ENCODE assay signal across 9 mouse cellular contexts in genomic region chr15:102669571-102669970, GRCm38 (mm10). TPM values are rescaled to one million over a fixed set of nuclear protein-coding genes. Genes with fewer than 3 reads are reported as not detected.
DNase-seq lines count a peak whose midpoint lies in the region; ATAC-seq and TF ChIP-seq lines count a peak whose summit lies in the region.
"Had no signal": no experiment of that assay in that cellular context is flagged by ENCODE, and none has a peak within 500 bp of the region (broad histone marks: within the 10 kb centered on the region; RNA-seq: fewer than 3 reads in every experiment).

No protein-coding gene starts in this region.

- H3K79me2 ChIP-seq in heart, adult 2 months (replicated peaks; ENCODE audit: control insufficient read depth, insufficient read depth, low read length): peaks cover 5% of the 10 kb centered on the region
- peaks cover 48% of the 10 kb centered on the region for H3K79me2 ChIP-seq in C2C12 (ENCODE audit: control insufficient read depth, insufficient read depth)

- H3K4me1 ChIP-seq in heart, embryonic 10.5 days: peaks cover 31% of the 10 kb centered on the region
- peaks cover 5% of the 10 kb centered on the region for H3K4me1 ChIP-seq in heart, adult 2 months (ENCODE audit: control insufficient read depth, insufficient read depth, low read length)
- peaks cover 15% of the 10 kb centered on the region for H3K4me1 ChIP-seq in forebrain, embryonic 11.5 days (replicated peaks; ENCODE audit: control insufficient read depth, insufficient read depth, low read length)
- peaks cover 9% of the 10 kb centered on the region for H3K4me1 ChIP-seq in liver, embryonic 11.5 days (replicated peaks; ENCODE audit: control insufficient read depth, insufficient read depth, low read length)

- H3K4me3 ChIP-seq in heart, embryonic 10.5 days: peak overlapping the region; percentile 83
- no peak overlapping the region for H3K4me3 ChIP-seq in heart, adult 2 months
- peak overlapping the region; percentile 75 for H3K4me3 ChIP-seq in C2C12 (ENCODE audit: insufficient read depth, poor library complexity, severe bottlenecking)
- H3K4me3 ChIP-seq in forebrain, embryonic 11.5 days (ENCODE audit: low read depth, low read length): no peak overlapping the region
- peak overlapping the region; percentile 65; the same call in 1 of the 2 replicates for H3K4me3 ChIP-seq in liver, embryonic 11.5 days (ENCODE audit: low read depth, low read length)

- H3K9me3 ChIP-seq in heart, embryonic 10.5 days: no peaks in the 10 kb centered on the region
- H3K9me3 ChIP-seq in forebrain, embryonic 11.5 days (ENCODE audit: control insufficient read depth, low read length): no peaks in the 10 kb centered on the region
- H3K9me3 ChIP-seq in liver, embryonic 11.5 days (ENCODE audit: control insufficient read depth, low read length): no peaks in the 10 kb centered on the region

- peak overlapping the region; percentile 28 for H3ac ChIP-seq in C2C12 (ENCODE audit: control insufficient read depth, insufficient read length, low read depth)

- H3K36me3 ChIP-seq in heart, embryonic 10.5 days: peaks cover 43% of the 10 kb centered on the region
- peaks cover 4% of the 10 kb centered on the region for H3K36me3 ChIP-seq in heart, adult 2 months (ENCODE audit: control insufficient read depth, insufficient read depth, low read length)
- H3K36me3 ChIP-seq in C2C12 (ENCODE audit: control insufficient read depth, insufficient read depth): peaks cover 52% of the 10 kb centered on the region
- no peaks in the 10 kb centered on the region; the same call in none of the 2 replicates for H3K36me3 ChIP-seq in forebrain, embryonic 11.5 days (ENCODE audit: control insufficient read depth, insufficient read depth, low read length)
- H3K36me3 ChIP-seq in liver, embryonic 11.5 days (ENCODE audit: control insufficient read depth, insufficient read depth, low read length): peaks cover 20% of the 10 kb centered on the region; the same call in 1 of the 2 replicates

- peak overlapping the region; percentile 89; the same call in 1 of the 2 replicates for H3K4me2 ChIP-seq in forebrain, embryonic 11.5 days (ENCODE audit: low read depth, low read length, severe bottlenecking)
- peak overlapping the region; percentile 64 for H3K4me2 ChIP-seq in liver, embryonic 11.5 days

- H3K27me3 ChIP-seq in heart, embryonic 10.5 days (ENCODE audit: insufficient read depth, poor library complexity, severe bottlenecking): no peaks in the 10 kb centered on the region
- H3K27me3 ChIP-seq in heart, adult 2 months (ENCODE audit: control insufficient read depth, insufficient read depth, low read length): no peaks in the 10 kb centered on the region
- H3K27me3 ChIP-seq in C2C12 (ENCODE audit: control insufficient read depth, insufficient read depth, insufficient read length): no peaks in the 10 kb centered on the region
- no peaks in the 10 kb centered on the region for H3K27me3 ChIP-seq in forebrain, embryonic 11.5 days (ENCODE audit: control insufficient read depth, insufficient read depth, low read length)
- H3K27me3 ChIP-seq in liver, embryonic 11.5 days (replicated peaks; ENCODE audit: control insufficient read depth, insufficient read depth, low read length): peaks cover 4% of the 10 kb centered on the region; the same call in 1 of the 2 replicates

- no peak for TF ChIP-seq CTCF in heart, adult 2 months (IDR thresholded peaks at IDR 0.05)
- no peak for TF ChIP-seq CTCF in C2C12 (IDR thresholded peaks at IDR 0.05; ENCODE audit: control insufficient read depth, insufficient read depth, insufficient read length)

- TF ChIP-seq EP300 in heart, adult 2 months (IDR thresholded peaks at IDR 0.05; ENCODE audit: insufficient read depth, low read depth, low read length): no peak

- H3K79me3 ChIP-seq in C2C12 (ENCODE audit: low read depth): peaks cover 41% of the 10 kb centered on the region

- no peak overlapping the region for H3K9ac ChIP-seq in heart, adult 2 months (ENCODE audit: low read depth, low read length)
- H3K9ac ChIP-seq in forebrain, embryonic 11.5 days (ENCODE audit: low read length): peak overlapping the region; percentile 98; the same call in 1 of the 2 replicates
- peak overlapping the region; percentile 90 for H3K9ac ChIP-seq in liver, embryonic 11.5 days (ENCODE audit: low read depth, low read length)

- 87% methylated on average over 8 of the region's 8 CpGs for WGBS in heart, embryonic 10.5 days
- WGBS in heart, adult 2 months: 80% methylated on average over 8 of the region's 8 CpGs
- WGBS in forebrain, embryonic 11.5 days: 88% methylated on average over 8 of the region's 8 CpGs
- 84% methylated on average over 8 of the region's 8 CpGs for WGBS in liver, embryonic 11.5 days

- peak overlapping the region; percentile 100 for H3K27ac ChIP-seq in heart, embryonic 10.5 days
- no peak overlapping the region; the same call in 1 of the 2 replicates for H3K27ac ChIP-seq in heart, adult 2 months
- H3K27ac ChIP-seq in forebrain, embryonic 11.5 days (ENCODE audit: low read depth, low read length): no peak overlapping the region
- H3K27ac ChIP-seq in liver, embryonic 11.5 days (ENCODE audit: low read depth, low read length): no peak overlapping the region; the same call in 1 of the 2 replicates

- no peak for DNase-seq in heart, embryonic 10.5 days (ENCODE audit: low spot score)
- DNase-seq in heart, adult 2 months: no peak
- DNase-seq in forebrain, embryonic 11.5 days (ENCODE audit: low spot score): no peak
- DNase-seq in liver, embryonic 11.5 days (ENCODE audit: low spot score): no peak
- no peak for DNase-seq in embryo, embryonic 10.5 days (ENCODE audit: low spot score)
- no peak for DNase-seq in kidney, postnatal 25 days

- ATAC-seq in forebrain, embryonic 11.5 days (replicated peaks; ENCODE audit: low FRiP score): no peak
- no peak for ATAC-seq in liver, embryonic 11.5 days (replicated peaks; ENCODE audit: low FRiP score)
- no peak for ATAC-seq in inflammation-experienced regulatory T-cells, adult 6 months
- ATAC-seq: CD4-positive, CD25-positive, alpha-beta regulatory T cell, adult 4 months had no signal

- no peak for TF ChIP-seq POLR2A in heart, adult 2 months (IDR thresholded peaks at IDR 0.05; ENCODE audit: insufficient read depth, low read depth, low read length)

- intact Hi-C loops in heart, adult 2 months (cut with DNase I): loop anchor here (5.0 kb wide), 1 partner anchor 122 kb away; no protein-coding TSS in a partner anchor

TF ChIP-seq in C2C12, 6 proteins besides CTCF, POLR2A, EP300 and RAD21:
- TF ChIP-seq FOSL1 (IDR thresholded peaks at IDR 0.05; ENCODE audit: insufficient read depth, low read length, poor library complexity, severe bottlenecking): no peak
- TF ChIP-seq USF1 (IDR thresholded peaks at IDR 0.05; ENCODE audit: low read depth): no peak
- TF ChIP-seq MYOD1 (IDR thresholded peaks at IDR 0.05; ENCODE audit: control insufficient read depth, insufficient read length, low read depth): no peak
- no peak for TF ChIP-seq MYOG (IDR thresholded peaks at IDR 0.05; ENCODE audit: control insufficient read depth, extremely low read depth, insufficient read length)
- no peak for TF ChIP-seq MAX (IDR thresholded peaks at IDR 0.05)
- TF ChIP-seq CEBPB (IDR thresholded peaks at IDR 0.05; ENCODE audit: low read depth): no peak
TF ChIP-seq in C2C12: peak in this region for 0.

RNA-seq across cellular contexts. Expression of gene Atp5g2, which starts 2.6 kb away (rescaled TPM):
- polyA plus RNA-seq in heart, embryonic 10.5 days (2016; fragmentation: Nextera tagmentation; extraction: Ambion mirVana): 64.8 and 67.3 TPM in 2 replicates
- total RNA-seq in heart, adult 2 months (2021): 10 to 100 TPM; 30.6 to 33.5 TPM
- 417 and 578 TPM in 2 replicates for polyA plus RNA-seq in heart, adult 2 months (2012; rRNA removed)
- polyA plus RNA-seq in C2C12 (2012; fragmentation: generic; extraction: Trizol): 933 TPM
- 52.7 and 58.4 TPM in 2 replicates for polyA plus RNA-seq in forebrain, embryonic 11.5 days (2014; fragmentation: Nextera tagmentation; extraction: Ambion mirVana)
- 60.2 and 74.2 TPM in 2 replicates for polyA plus RNA-seq in liver, embryonic 11.5 days (2014; fragmentation: Nextera tagmentation; extraction: Ambion mirVana)
- polyA plus RNA-seq in inflammation-experienced regulatory T-cells, adult 6 months (2017; shearing (Covaris generic)): 10 to 100 TPM; 32.4 to 64.3 (median 37.5) TPM

RNA-seq across cellular contexts. Expression of gene Atf7, which starts 44.3 kb away (rescaled TPM):
- polyA plus RNA-seq in heart, embryonic 10.5 days (2016; fragmentation: Nextera tagmentation; extraction: Ambion mirVana): 24.3 and 26.6 TPM in 2 replicates
- total RNA-seq in heart, adult 2 months (2021): 10 to 100 TPM; 49.9 TPM
- 77.6 and 122 TPM in 2 replicates for polyA plus RNA-seq in heart, adult 2 months (2012; rRNA removed)
- polyA plus RNA-seq in C2C12 (2012; fragmentation: generic; extraction: Trizol): 31.0 TPM
- polyA plus RNA-seq in forebrain, embryonic 11.5 days (2014; fragmentation: Nextera tagmentation; extraction: Ambion mirVana): 15.1 and 15.5 TPM in 2 replicates
- polyA plus RNA-seq in liver, embryonic 11.5 days (2014; fragmentation: Nextera tagmentation; extraction: Ambion mirVana): 14.4 and 17.1 TPM in 2 replicates
- polyA plus RNA-seq in inflammation-experienced regulatory T-cells, adult 6 months (2017; shearing (Covaris generic)): 10 to 100 TPM; 20.8 to 59.2 (median 45.1) TPM

RNA-seq across cellular contexts. Expression of gene Gm28047, which starts 44.7 kb away (rescaled TPM):
- 0.42 TPM in 1 of 2 replicates, not detected in the other for polyA plus RNA-seq in heart, embryonic 10.5 days (2016; fragmentation: Nextera tagmentation; extraction: Ambion mirVana)
- 1 to 10 TPM in 1 of 2 experiments, under 1 TPM in 1; 0.36 to 1.3 TPM for total RNA-seq in heart, adult 2 months (2021)
- not detected in 2 replicates for polyA plus RNA-seq in heart, adult 2 months (2012; rRNA removed)
- polyA plus RNA-seq in C2C12 (2012; fragmentation: generic; extraction: Trizol): not detected
- polyA plus RNA-seq in forebrain, embryonic 11.5 days (2014; fragmentation: Nextera tagmentation; extraction: Ambion mirVana): 0.37 TPM in 1 of 2 replicates, not detected in the other
- polyA plus RNA-seq in liver, embryonic 11.5 days (2014; fragmentation: Nextera tagmentation; extraction: Ambion mirVana): not detected in 2 replicates
- polyA plus RNA-seq in inflammation-experienced regulatory T-cells, adult 6 months (2017; shearing (Covaris generic)): under 1 TPM in 1 of 3 experiments, not detected in 2; 0.85 TPM

RNA-seq across cellular contexts. Expression of gene Calcoco1, which starts 52.4 kb away (rescaled TPM):
- 34.2 and 39.2 TPM in 2 replicates for polyA plus RNA-seq in heart, embryonic 10.5 days (2016; fragmentation: Nextera tagmentation; extraction: Ambion mirVana)
- total RNA-seq in heart, adult 2 months (2021): 100 to 1,000 TPM in 1 of 2 experiments, 10 to 100 TPM in 1; 98.0 to 124 TPM
- 108 and 133 TPM in 2 replicates for polyA plus RNA-seq in heart, adult 2 months (2012; rRNA removed)
- 25.7 TPM for polyA plus RNA-seq in C2C12 (2012; fragmentation: generic; extraction: Trizol)
- polyA plus RNA-seq in forebrain, embryonic 11.5 days (2014; fragmentation: Nextera tagmentation; extraction: Ambion mirVana): 30.4 and 31.1 TPM in 2 replicates
- 15.0 and 16.2 TPM in 2 replicates for polyA plus RNA-seq in liver, embryonic 11.5 days (2014; fragmentation: Nextera tagmentation; extraction: Ambion mirVana)
- polyA plus RNA-seq in inflammation-experienced regulatory T-cells, adult 6 months (2017; shearing (Covaris generic)): 10 to 100 TPM; 22.0 to 43.9 (median 37.8) TPM

Comparison
In these comparisons a context has a peak if more than half of its experiments do, and no peak if none do; other contexts are left out.
1. H3K4me3 ChIP-seq: peak in heart, embryonic 10.5 days (single experiment), C2C12 (single experiment) and liver, embryonic 11.5 days (single experiment); none in heart, adult 2 months (single experiment) and forebrain, embryonic 11.5 days (single experiment).